Mouse (Mus musculus) layer of hippocampus, postnatal 14 days (tissue): Measurements from ENCODE around the gene Lce1b. TPM values are rescaled to one million over a fixed set of nuclear protein-coding genes. Genes with fewer than 3 reads are reported as not detected.
A peak's percentile ranks its signal among the peaks of the same experiment; 100 is the strongest.

ENCODE experiments used
- DNase-seq, 2 experiments: peaks; one replicate each; pipeline ENCODE4 v3.0.0; 2021 to 2022; ENCODE audit warnings: low spot score in 2 of 2, mixed read lengths in 1 of 2
- long read RNA-seq, 2 experiments: library from polyadenylated mRNA; stranded (forward); transcript quantifications; one replicate each; pipeline ENCODE4 v2.0.0; 2021
- total RNA-seq, 2 experiments: library from RNA; stranded (reverse); gene quantifications; 2 replicates each; pipeline ENCODE4 v1.2.3; 2021

Lce1b gene
- not detected for total RNA-seq
- long read RNA-seq, experiment 1, result 0 reads
- long read RNA-seq, experiment 2, result 0 reads

DNA sequence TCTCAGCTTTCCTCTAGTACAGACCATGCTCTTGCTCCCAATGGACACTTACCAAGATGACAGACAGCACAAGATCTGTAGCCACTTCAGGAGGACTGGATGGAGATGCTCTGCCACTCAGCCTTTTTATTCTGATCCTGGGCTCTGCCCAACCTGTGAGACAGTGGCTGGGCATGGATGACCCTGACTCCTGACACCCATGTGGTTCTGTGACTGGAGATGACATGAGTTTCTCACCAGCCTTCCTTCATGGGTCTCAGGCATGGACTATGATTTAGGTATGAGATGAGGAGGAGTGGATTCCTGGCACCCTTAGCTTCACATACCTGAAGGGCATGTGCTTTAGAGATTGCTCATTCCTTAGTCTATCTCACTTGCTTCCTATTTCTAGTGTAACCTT, at the start of gene Lce1b:
TSS of gene Lce1b (minus strand) at position 101 of the 400 bp plus-strand sequence.
- no peak for DNase-seq

DNA sequence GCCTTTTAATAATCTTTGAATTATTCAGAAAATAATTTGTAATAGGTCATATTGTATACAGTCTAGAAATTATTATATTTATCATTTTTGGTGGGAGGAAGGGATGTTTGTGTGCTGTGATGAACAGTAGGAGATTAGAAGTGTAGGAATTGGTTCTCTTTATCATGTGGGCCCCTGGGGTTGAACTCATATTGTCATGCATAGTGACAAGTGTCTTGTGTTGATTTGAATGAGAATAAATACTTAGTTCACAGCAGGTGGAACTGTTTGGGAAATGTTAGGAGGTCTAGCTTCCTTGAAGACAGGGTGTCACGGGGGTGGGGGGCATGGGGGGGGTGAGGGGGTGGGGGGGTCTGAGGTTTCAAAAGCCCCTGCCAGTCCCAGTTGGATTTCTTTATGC, 37.9 kb upstream of the Lce1b start:
- no peak for DNase-seq

DNA sequence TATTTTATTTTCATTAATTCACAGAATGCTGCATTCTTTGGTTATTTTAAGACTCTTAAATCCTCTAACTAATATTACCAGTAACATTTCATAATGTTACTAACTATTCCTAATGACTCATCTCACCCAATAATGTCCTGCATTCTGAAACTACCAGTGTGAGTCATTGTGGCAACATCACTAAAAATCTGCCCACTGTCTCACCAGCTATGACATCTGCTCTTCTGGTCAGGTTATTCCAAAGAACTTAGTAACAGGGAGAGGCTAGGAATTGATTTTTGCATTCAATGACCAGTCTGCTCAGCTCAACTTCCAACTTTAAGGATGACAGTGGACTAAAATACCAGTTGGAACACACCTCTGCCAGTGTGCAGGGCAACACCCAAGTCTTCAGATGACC, 35.0 kb upstream of the Lce1b start:
- DNase-seq, result no peak

DNA sequence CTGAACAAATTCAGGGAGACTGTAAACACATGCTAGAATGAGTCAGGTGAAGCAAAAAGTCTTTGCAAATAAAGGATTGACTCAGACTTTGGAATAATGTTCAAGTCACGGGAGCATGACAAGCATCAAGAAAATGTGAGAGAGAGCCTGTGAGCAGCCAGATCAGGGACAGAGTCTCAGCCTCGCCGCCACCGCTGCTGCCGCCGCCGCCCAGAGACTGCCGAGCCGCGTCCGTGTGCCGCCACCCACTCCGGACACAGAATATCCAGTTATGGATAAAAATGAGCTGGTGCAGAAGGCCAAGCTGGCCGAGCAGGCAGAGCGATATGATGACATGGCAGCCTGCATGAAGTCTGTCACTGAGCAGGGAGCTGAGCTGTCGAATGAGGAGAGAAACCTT, 32.4 kb upstream of the Lce1b start:
- DNase-seq, result peak in 1 of 2 experiments; percentile 2

DNA sequence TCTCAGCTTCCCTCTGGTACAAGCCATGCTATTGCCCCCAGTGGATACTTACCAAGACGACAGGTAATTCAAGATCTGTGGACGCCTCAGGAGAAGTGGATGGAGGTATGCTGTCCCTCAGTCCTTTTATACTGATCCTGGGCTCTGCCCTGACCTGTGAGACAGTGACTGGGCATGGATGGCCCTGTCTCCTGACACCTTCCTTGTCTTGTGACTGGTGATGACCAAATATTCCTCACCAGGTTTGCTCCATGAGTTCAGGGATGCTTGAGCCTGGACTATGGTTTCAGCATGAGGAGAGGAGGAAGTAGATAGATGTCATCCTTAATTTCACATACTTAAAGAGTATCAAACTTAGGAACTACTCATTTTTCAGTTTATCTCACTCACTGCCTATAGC, 30.4 kb upstream of the Lce1b start, which contains the start of gene Lce1d:
TSS of gene Lce1d (minus strand) at position 101 of the 400 bp plus-strand sequence.
- no peak for DNase-seq

DNA sequence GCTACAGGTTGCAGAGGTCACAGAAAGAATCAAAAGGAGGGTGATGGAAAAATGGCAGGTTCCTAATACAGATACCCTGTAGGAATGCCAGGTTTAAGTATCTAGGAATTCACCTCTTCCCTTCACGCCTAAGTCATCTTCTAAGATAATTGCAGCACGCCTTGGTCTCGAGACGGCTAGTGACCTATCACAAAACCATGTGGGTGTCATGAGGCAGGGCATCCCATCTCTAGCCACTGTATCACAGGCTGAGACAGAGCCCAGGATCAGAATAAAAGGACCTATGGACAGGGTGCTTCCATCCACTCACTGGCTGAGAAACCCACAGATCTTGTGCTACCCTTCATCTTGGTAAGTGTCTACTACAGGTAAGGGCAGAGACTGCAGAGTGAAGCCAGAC, 22.2 kb upstream of the Lce1b start, which contains the start of gene Lce1c:
TSS of gene Lce1c (plus strand) at position 301 of the 400 bp plus-strand sequence.
- DNase-seq, result no peak

DNA sequence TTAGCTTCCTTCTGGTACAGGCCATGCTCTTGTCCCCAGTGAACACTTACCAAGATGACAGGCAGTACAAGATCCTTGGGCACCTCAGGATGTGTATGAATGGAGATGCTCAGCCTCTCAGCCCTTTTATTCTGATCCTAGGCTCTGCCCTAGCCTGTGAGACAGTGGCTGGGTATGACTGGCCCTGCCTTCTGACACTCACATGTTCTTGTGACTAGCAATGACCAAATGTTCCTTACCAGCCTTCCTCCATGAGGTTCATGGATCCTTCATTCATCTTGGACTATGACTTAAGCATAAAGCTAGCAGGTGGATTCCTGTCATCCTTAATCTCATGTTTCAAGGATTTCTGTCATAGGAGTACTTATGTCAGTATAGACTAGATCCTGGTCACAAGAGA, 13.5 kb upstream of the Lce1b start, which contains the start of gene Lce1a2:
TSS of gene Lce1a2 (minus strand) at position 101 of the 400 bp plus-strand sequence.
- no peak for DNase-seq

DNA sequence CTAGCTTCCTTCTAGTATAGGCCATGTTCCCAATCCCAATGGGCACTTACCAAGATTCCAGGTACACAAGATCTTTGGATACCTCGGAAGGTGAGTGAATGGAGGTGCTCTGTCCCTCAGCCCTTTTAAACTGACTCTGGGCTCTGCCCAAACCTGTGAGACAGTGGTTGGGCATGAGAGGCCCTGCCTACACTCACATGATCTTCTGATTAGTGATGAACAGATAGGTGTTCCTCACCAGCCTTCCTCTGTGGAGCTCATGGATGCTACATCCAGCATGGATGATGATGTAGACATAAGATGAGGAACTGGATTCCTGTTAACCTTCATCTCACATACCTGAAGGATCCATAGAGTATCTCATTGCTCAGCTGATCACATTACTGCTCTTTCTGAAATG, 8.5 kb downstream of the Lce1b start, which contains the start of gene Lce1a1:
TSS of gene Lce1a1 (minus strand) at position 101 of the 400 bp plus-strand sequence.
- no peak for DNase-seq

DNA sequence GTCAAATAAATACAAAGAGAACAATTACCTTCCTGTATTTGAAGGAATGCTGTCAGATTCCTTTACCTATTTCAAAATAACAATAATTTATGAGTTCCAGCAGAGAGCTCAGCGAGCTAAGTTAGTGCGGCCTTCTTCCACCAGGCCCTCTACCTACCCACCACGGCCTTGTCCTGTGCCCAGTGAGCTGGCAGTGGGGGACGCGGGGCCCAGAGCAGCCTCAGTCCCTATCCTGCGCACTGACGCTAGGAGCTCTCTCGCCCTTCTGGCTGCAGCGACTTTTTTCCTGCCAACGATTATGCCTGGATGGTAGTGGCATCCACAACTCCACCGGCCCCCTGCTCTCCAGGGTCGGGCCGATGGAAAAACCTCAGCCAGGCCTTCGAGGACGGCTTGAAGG, 16.9 kb downstream of the Lce1b start:
- DNase-seq, result no peak

DNA sequence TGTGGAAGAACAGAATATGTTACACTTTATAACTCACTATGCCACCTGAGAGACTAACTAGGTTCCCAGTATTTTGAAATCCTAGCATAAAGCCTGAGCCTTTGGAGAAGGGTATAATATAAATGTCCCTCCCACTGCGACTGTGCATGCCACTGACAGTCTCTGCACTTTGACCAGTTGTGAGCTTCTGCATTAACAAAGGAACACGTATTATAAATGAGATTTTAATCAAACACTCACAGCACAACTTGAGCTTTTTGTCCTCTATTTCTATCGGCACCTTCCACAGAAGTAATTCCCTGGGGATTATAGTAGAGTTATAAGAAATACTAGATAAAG, 18.1 kb downstream of the Lce1b start:
- no peak for DNase-seq

DNA sequence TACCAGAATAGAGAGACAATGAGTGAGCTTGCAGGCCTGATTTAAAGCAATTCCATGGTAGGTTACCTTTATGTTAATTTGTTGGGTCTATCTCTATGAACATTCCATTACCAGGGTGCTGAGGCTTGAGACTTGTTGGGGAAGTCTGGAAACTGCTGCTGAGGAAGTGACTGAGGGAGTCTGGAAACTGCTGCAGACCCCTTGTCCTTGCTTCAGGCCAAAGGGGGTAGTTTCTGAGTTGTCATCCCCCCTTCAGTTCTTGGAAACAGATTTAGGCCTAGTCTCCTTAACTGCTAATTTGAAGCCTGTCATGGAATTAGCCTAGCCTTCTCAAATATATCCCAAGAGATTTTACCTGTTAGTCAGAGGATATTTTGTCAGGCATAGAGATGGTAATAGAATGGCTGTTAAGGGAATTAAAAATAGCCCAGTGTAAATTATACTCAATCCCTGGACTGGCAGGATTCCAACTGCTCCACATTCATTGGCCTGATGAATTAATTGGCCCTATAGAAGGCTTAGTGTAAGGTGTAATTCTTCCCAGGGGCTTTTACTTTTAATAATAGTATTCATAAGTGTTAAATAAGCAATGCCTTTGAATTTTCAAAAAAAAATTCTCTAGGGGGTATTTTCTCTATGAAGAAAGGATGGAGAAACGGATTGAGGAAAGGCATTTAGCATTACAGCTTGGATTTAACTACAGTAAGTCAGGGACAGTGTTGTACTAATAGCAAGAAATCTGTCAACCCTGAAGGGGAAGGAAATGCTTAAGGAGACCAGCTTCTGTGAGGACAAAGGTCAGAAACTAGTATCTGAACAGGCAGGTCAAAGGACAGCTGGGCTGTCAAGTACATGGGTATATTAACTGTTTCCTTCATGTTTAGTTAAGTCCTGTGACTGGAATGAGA, 18.7 kb downstream of the Lce1b start:
- no peak for DNase-seq

DNA sequence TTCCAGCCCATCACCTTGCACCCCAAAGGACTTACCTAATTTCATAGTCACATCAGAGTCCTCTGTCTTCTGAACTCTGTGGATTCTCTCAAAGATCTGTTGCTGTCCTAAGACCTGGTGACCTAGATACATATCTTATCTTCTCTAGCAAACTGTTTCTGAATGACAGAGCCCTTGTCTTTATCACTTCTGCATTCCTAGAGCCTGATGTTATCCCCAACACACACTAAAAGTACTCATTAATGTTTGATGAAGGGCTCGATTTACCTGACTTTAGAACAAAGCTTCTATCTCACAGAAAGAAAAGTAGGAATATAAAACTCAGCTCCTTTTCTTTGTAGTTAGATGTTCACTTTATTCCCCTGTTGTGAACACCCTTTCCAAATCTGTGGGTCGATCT, 35.2 kb downstream of the Lce1b start, which contains the start of gene Lce6a:
TSS of gene Lce6a (minus strand) at position 101 of the 400 bp plus-strand sequence.
- no peak for DNase-seq

DNA sequence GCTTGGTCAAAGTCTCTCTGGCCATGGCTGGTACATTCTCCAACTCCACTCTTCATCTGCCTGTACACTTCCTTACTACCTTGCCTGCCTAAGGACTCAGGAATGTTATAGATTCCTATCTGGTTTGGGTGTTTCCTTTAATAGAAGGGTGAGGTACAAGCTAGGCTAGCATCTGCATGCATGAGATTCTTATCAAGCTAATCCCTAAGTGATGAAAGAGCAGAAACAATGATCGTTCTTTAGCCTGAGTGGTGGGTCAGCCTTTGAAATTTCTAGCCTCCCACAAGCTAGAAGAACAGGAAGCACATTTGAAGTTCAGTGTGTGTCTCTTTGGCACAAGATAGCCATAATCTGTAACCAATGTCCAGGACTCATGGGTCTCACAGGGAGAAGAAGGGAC, 46.9 kb downstream of the Lce1b start:
- no peak for DNase-seq

DNA sequence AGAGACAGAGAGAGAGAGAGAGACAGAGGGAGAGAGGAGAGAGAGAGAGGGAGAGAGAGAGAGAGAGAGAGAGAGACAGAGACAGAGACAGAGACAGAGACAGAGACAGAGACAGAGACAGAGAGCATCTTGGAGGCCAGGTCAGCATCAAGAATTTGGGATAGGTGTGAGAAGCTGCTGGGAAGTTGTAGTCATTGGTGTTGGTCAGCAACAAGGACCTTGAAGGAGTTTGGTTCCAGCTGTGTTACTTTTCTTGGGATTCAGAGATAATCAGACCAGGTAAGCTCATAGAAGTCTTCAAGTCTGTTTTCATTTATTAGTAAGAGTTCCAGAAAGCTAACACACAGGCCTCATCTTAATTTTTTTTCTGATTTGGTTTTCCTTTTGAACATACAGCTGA, 49.3 kb downstream of the Lce1b start, which contains the start of gene 2210017I01Rik:
TSS of gene 2210017I01Rik (minus strand) at position 101 of the 400 bp plus-strand sequence.
- no peak for DNase-seq

Other genes starting within 250 kb of the Lce1b start
- not detected for gene Sprr2i, start 248.9 kb downstream of the Lce1b start, total RNA-seq
- not detected for gene Sprr2j-ps, start 238.8 kb downstream of the Lce1b start, total RNA-seq
- 1 to 10 TPM; 2.3 to 4.4 TPM for gene Gm9774, start 227.5 kb downstream of the Lce1b start, total RNA-seq
- not detected for gene Sprr2k, start 224.3 kb downstream of the Lce1b start, total RNA-seq
- gene Sprr1b, start 218.1 kb downstream of the Lce1b start, total RNA-seq, result not detected
- gene Sprr3, start 198.2 kb downstream of the Lce1b start, total RNA-seq, result not detected
- gene Sprr1a, start 171.0 kb downstream of the Lce1b start, total RNA-seq, result not detected
- gene Sprr4, start 156.4 kb downstream of the Lce1b start, total RNA-seq, result not detected
- not detected for gene 2310046K23Rik, start 122.4 kb downstream of the Lce1b start, total RNA-seq
- not detected for gene Ivl, start 83.2 kb downstream of the Lce1b start, total RNA-seq
- gene Smcp, start 67.9 kb downstream of the Lce1b start, total RNA-seq, result not detected
- not detected for gene 2210017I01Rik, start 49.4 kb downstream of the Lce1b start, total RNA-seq
- gene Lce6a, start 35.3 kb downstream of the Lce1b start, total RNA-seq, result not detected
- gene Lce1a1, start 8.6 kb downstream of the Lce1b start, total RNA-seq, result not detected
- not detected for gene Lce1a2, start 13.4 kb upstream of the Lce1b start, total RNA-seq
- not detected for gene Lce1c, start 22.3 kb upstream of the Lce1b start, total RNA-seq
- gene Lce1d, start 30.3 kb upstream of the Lce1b start, total RNA-seq, result not detected
- not detected for gene Lce1e, start 52.1 kb upstream of the Lce1b start, total RNA-seq
- gene Lce1f, start 63.4 kb upstream of the Lce1b start, total RNA-seq, result not detected
- not detected for gene Gm38119, start 82.2 kb upstream of the Lce1b start, total RNA-seq
- not detected for gene Lce1g, start 95.4 kb upstream of the Lce1b start, total RNA-seq
- not detected for gene Lce1h, start 108.1 kb upstream of the Lce1b start, total RNA-seq
- not detected for gene Lce1i, start 122.0 kb upstream of the Lce1b start, total RNA-seq
- not detected for gene Lce1j, start 133.6 kb upstream of the Lce1b start, total RNA-seq
- not detected for gene Lce1k, start 151.0 kb upstream of the Lce1b start, total RNA-seq
- not detected for gene Kprp, start 170.3 kb upstream of the Lce1b start, total RNA-seq
- gene Lce1l, start 194.4 kb upstream of the Lce1b start, total RNA-seq, result not detected
- not detected for gene 2310050C09Rik, start 213.3 kb upstream of the Lce1b start, total RNA-seq